Mouse (Mus musculus): ENCODE data around the gene Slco4a1. TPM values are rescaled to one million over a fixed set of nuclear protein-coding genes. Genes with fewer than 3 reads are reported as not detected.

Slco4a1 gene
- polyA plus RNA-seq, 1 experiment = not detected

DNA sequence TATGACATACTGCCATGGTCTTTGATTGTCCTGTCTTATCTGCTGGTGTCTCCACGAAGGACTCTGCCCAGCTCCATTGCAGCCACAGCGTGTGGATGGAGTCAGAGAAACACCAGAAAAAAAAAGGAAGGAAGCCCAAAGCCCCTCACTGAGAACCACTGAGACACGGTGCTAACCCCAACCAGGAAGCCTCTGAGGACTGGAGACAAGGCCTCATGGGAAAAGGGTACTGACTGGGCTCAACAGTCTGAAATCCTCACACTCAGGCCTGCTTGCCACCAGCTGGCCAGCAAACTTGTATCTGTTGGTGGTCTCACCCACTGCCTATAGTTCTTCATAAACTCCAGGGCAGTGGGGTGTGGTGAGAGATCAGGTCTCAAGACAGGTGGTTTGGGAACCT is 16.3 kb upstream of the Slco4a1 start:
- TF ChIP-seq GATA1 (IDR thresholded peaks at IDR 0.05; ENCODE audit: low read length) = no peak

DNA sequence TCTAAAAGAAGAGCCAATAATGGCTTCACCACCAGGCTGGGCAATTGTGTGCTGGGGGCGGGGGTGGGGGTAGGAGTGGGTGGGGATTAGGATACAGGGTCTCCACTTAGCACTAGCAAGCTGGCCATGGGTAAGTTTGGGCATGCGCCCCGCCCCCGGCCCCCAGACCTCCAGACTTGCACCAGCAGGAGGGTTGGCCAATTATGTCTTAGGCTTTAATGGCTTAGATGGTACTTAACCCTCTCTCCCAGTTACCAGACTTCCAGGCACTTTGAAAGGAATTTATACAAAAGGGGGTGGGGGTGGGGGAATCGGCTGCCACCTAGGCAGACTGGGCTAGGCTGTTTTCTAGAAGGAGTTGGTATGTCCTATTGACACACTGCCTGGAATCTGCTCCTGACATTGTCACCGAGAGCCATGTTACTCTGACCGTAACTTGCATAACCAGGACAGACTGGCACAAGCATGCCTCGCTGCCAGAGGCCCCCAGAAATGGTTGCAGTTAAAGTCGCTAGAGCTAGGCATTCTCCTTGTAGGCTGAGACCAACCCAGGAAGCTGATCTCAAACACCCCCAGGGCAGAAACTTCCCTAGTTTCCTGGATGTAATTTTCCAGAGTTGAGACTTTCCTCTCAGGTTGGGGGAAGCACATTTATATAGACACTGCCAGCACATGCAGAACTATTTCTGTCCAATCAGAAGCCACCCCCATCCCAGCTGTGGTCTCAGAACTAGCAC is 15.3 kb upstream of the Slco4a1 start:
- TF ChIP-seq GATA1 (IDR thresholded peaks at IDR 0.05; ENCODE audit: low read length) = no peak

DNA sequence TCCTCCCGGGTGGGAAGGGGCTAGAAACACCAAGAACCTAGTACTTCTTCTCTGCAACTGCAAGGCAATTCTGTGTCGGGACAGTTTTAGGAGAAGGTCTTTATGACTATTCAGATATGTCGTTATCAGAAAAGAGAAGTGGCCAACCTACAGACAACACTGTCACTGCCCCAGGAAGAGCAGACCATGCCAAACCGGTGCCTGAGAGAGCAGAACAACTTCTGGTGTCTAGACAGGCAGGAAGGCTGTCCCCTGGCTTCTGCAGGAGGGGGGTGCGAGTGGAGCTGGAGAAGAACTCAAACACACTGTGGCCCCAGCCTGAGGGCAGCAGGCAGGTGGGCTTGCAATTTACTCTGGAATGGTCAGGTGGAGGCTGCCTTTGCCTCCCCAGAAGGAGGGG is 14.0 kb upstream of the Slco4a1 start:
- TF ChIP-seq GATA1 (IDR thresholded peaks at IDR 0.05; ENCODE audit: low read length) = no peak

DNA sequence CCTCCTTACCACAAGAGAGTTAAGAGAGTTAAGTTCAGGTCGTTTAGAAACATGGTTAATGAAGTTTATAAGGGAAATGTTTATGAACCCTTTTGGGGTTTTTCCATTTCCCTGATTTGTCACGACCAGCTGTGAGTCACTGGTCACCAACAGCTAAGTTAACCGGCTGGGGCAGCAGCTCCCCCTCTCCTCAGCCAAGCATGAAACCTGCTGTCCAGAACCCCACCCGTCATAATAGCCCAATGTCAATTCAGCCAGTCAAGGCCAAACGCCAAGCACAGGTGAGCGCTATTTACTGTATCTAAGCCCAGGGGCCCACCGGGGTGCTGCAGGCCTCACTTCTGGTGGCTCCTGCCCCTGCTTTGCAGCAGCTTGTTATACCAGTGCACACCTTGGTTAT is 12.2 kb upstream of the Slco4a1 start:
- TF ChIP-seq GATA1 (IDR thresholded peaks at IDR 0.05; ENCODE audit: low read length) = no peak

DNA sequence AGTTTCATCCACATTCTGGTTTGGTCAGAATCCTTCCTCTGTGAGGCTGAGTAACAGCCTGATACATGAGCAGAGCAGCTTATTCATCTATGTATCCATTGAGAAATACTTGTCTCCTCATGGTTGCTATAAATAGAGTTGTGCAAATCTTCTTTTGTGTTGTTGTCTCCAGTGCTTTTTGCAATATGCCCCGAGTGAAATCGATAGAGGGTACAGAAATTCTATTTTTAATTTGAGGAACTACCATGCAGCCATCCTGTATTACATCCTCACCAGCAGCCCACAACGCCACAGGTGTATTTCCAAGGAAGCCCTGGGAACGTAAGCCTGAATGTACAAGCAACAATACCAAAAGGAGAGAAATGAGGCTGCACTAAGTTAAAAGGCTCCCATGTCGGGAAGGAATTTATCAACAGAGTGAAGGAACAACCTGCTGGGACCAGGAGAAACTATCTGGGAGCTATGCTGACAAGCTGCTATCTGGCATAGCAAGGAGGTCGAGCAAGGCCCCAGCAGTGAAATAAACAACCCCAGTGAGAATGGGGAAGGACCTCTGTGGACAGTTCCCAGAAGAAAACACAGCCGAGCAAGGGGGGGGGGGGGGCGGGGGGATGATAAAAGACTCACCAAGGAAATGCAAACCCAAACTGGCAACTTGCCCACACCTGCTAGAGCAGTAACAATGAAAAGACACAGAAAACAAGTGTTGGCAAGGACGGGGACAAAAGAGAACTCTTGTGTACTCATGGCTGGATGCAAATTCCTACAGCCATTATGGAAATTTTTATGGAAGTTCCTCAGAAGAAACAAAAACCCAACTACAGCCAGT is 10.9 kb upstream of the Slco4a1 start:
- TF ChIP-seq GATA1 (IDR thresholded peaks at IDR 0.05; ENCODE audit: low read length) = no peak

DNA sequence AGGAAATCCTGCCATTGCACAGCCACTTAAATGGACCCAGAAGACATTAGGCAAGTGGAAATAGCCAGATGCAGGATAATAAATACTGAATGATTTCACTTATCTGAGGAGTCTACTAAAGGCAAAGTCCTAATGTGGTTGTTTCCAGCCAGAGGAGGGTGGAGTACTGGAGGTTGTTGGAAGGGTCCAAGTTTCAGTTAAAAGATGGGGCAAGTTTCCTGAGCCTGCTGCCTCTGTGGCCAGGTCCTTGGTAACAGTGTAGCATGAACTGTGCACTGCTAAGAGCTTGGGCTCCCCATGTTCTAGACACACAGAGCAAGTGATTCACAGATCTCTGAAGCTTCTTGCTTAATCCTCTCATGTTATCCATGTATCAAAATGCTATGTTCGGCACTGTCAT is 10.1 kb upstream of the Slco4a1 start:
- TF ChIP-seq GATA1 (IDR thresholded peaks at IDR 0.05; ENCODE audit: low read length) = no peak

DNA sequence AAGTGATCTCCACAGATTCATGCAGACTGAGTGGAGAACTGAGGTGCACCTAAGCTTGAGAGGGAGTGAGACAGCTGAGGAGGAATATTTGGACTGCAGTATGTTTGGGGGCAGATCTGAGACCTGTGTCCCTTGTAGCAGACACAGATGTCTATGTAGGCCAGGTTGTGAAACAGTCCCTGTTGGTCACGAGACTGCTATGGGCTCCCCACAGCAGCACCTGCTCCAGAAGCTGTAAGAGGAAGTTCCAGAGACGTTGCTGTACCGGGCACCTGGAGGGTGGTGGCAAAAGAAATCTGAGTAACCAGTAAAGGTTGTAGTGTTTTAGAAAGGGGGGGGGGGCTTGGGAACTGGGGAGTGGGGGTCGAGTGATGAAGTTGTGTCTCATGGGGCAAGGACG is 7.0 kb upstream of the Slco4a1 start:
- no peak for TF ChIP-seq GATA1 (IDR thresholded peaks at IDR 0.05; ENCODE audit: low read length)

DNA sequence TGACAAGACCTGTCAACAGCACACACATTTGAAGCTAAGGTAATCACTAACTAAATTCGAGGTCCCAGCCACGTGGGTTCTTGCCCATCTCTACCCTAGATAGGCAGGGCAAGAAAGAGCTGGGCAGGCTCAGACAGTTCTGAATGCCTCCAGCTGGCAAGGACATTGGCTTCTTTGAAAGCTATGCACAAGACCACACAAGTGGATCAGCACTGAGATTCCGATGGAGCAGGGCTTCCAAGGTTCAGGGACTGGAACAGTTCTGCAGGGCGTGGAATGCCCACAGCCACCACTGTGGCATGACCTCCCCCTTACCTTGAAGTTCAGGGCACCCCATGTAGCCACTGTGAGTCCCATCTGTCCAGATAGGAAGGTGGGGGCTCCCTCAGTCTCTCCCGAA is 5.5 kb upstream of the Slco4a1 start:
- TF ChIP-seq GATA1 (IDR thresholded peaks at IDR 0.05; ENCODE audit: low read length) = no peak

DNA sequence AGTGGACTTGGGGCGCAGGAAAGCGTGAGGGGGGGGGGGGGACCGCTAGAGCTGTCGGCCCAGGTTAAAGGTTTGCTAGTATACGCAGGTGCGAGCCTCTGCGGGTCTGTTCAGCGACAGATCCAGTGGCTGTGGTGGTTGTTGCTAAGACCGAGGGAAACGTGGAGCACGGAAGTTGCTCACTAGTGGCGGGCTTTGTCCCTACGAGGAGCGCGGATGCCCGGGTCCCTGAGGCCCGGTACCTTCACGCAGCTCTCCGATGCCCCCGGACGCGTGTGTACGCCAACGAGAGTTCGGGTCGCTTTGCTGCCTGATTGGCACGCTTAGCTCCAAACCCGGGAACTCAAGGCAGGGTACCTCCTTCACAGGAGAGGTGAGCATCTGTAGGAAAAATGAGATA is 660 bp downstream of the Slco4a1 start:
- no peak for TF ChIP-seq GATA1 (IDR thresholded peaks at IDR 0.05; ENCODE audit: low read length)

DNA sequence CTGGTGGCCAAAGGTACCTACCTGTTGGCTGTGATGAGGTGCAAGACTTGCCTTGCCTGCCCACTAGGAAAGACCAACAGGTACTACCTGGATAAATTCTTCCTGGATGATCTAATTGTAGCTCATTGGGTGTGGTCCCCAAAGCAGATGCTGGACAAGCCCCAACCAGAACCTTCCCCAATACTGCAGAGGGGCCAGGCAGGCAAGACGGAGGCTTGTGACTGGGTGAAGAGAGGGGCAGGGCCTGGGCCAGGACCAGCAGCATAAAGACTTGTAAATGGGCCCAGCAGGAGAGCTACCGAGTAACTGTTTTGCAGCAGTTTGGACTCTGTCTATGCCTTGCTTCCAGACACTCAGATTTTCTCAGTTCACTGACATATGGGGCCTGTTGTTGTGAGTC is 1.6 kb downstream of the Slco4a1 start:
- no peak for TF ChIP-seq GATA1 (IDR thresholded peaks at IDR 0.05; ENCODE audit: low read length)

DNA sequence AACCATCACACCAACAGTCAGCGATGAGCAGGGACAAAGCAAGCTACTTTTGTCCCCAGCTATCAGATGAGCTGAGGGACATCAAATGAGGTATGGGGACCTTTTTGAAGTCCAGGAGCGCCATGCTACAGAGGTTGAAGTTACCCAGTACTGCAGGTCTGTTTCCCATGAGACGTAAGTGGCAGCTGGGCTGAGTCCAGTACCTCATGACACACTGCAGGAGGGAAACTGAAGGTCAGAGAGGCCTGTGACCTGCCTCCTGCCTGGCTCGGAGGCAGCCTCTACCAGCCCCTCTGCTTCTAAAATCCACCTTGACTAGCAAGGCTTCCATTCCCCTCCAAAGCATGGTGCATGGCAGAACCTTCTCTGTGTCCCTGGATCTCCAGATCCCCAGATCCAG is 3.4 kb downstream of the Slco4a1 start:
- no peak for TF ChIP-seq GATA1 (IDR thresholded peaks at IDR 0.05; ENCODE audit: low read length)

DNA sequence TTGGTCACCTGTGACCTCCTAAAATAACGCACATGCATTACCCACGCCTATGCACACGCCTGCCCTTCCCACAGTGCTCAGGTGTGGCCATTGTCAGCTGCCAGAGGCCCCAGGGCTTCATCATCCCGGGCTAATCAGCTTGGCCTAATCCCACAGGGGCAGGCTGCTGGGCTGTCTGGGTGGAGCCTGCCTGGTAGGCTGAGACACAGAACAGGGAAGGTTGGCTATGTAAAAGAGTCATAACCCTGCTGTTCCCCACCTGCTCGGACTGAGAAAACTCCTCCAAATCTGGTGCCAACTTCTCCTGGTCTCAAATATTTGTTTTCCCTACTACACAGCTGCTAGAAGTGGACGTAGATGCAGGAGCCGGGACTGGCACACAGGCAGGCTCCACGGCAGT is 4.8 kb downstream of the Slco4a1 start:
- no peak for TF ChIP-seq GATA1 (IDR thresholded peaks at IDR 0.05; ENCODE audit: low read length)

DNA sequence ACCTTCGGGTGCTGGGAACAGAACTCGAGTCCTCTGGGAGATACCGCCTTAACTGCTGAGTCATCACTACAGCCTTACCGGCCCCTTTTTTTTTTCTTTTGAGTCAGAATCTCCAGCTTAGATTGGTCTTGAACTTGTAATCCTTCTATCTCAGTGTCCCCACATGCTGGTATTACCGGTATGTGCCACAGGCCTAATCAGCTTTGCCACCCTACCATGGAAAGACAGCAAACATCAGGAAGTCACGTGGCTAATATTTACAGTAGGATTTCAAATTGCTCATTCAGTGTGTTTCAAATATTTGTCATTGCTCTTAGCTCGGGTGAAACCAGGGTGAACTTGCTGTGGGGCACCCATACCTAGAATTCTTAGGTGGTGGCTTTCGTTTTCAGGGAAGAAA is 6.5 kb downstream of the Slco4a1 start:
- TF ChIP-seq GATA1 (IDR thresholded peaks at IDR 0.05; ENCODE audit: low read length) = no peak

DNA sequence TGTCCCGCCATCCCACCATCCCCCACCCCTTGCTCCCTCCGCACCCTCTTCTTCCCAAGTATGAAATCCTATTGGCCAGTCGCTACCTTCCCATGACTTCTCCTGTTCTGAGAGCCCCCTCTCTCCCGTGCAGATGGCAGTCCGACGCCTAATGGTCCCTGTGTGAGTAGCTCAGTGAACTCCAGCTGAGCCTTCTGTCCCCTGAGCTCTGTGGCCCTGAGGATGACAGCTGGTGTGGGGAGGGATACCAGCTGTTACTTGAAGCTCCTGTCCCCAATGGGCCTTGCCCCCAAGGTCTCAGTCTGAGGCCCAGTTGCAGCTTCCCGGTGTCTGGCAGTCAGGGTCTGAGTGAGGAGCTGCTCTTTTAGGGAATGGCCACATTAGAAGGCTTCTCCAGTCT is 10.5 kb downstream of the Slco4a1 start:
- TF ChIP-seq GATA1 (IDR thresholded peaks at IDR 0.05; ENCODE audit: low read length) = no peak

DNA sequence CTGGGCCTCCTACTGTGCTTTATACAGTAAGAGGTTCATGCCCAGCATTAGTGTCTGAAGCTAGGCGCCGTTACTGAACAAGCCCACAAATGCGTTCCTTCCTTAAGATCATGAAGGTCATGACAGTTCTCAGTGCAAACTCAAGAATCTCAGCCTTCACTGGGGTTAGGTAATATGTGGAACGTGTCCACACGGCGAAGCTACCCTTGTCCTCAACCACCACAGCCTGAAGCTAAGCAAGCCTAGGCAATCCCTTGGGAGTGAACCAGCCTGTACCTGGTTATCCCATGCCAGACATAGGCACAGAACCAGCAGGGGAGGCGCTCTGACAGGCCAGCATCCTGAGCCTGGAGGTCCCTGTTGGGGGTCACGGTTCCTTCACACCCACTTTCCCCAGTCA is 12.8 kb downstream of the Slco4a1 start:
- no peak for TF ChIP-seq GATA1 (IDR thresholded peaks at IDR 0.05; ENCODE audit: low read length)

DNA sequence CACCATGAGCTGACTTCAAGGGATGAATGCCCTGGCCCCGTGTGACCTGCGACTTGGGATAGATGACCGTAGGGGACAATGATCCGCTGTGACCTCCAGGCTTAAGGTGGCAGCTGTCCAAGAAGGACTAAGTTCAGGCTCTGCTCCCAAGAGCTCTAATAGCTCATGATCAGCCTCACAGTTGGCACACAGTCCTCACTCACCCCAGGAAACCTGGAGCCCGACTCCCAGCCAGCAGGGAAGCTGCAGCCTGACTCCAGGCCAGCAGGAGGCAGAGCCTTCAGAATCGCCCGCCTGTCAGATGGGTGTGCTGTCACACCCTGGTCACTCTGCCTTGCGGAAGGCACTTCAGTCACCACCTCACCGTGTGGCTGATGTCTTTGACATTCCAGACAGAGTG is 13.7 kb downstream of the Slco4a1 start:
- TF ChIP-seq GATA1 (IDR thresholded peaks at IDR 0.05; ENCODE audit: low read length) = no peak

Measured in G1E-ER4 (cell line).